Mouse (Mus musculus) kidney, postnatal 4 days (tissue): ENCODE measurements at regions not wholly inside any gene's neighbourhood (a gene's known extent, or its start where the extent isn't known, plus 50 kb on each side); places are given as distances from the start of the nearest gene placed in this dataset.

Source experiments
- DNase-seq, 2 experiments: peaks; one replicate each; pipeline ENCODE4 v3.0.0; 2021; ENCODE audit warnings: mixed read lengths in 2 of 2

GRCm38 (mm10) chr5:41476001-41476400, 232.0 kb downstream of the Rab28 start:
- DNase-seq = no peak

- no peak for DNase-seq
These were observed 262.4 kb downstream of the Rab28 start for GRCm38 (mm10) chr5:41445512-41446005.

- no peak for DNase-seq
These were observed 266.9 kb downstream of the Rab28 start for GRCm38 (mm10) chr5:41441081-41441480.

GRCm38 (mm10) chr5:41419121-41419874, 288.7 kb downstream of the Rab28 start:
- no peak for DNase-seq

GRCm38 (mm10) chr5:41409070-41409668, 298.8 kb downstream of the Rab28 start:
- no peak for DNase-seq

- peak; percentile 4 to 6 for DNase-seq
These were observed 315.1 kb downstream of the Rab28 start for GRCm38 (mm10) chr5:41392802-41393234.

- no peak for DNase-seq
These were observed 315.8 kb downstream of the Rab28 start for GRCm38 (mm10) chr5:41392137-41392554.

GRCm38 (mm10) chr5:41373409-41373808, 334.5 kb downstream of the Rab28 start:
- no peak for DNase-seq

GRCm38 (mm10) chr5:41371461-41371860, 336.5 kb downstream of the Rab28 start:
- DNase-seq = no peak

- no peak for DNase-seq
These were observed 337.6 kb downstream of the Rab28 start for GRCm38 (mm10) chr5:41370356-41370755.

GRCm38 (mm10) chr5:41369907-41370306, 338.1 kb downstream of the Rab28 start:
- DNase-seq = no peak

- DNase-seq = no peak
These were observed 342.1 kb downstream of the Rab28 start for GRCm38 (mm10) chr5:41365883-41366282.

GRCm38 (mm10) chr5:41348410-41348821, 359.5 kb downstream of the Rab28 start:
- no peak for DNase-seq

GRCm38 (mm10) chr5:41347416-41347815, 360.5 kb downstream of the Rab28 start:
- no peak for DNase-seq

GRCm38 (mm10) chr5:41340581-41340980, 367.4 kb downstream of the Rab28 start:
- DNase-seq = no peak

GRCm38 (mm10) chr5:41296440-41296839, 411.5 kb downstream of the Rab28 start:
- DNase-seq = no peak

GRCm38 (mm10) chr5:41266731-41267130, 441.2 kb downstream of the Rab28 start:
- DNase-seq = no peak

GRCm38 (mm10) chr5:41266317-41266716, 441.6 kb downstream of the Rab28 start:
- no peak for DNase-seq

- no peak for DNase-seq
These were observed 446.2 kb downstream of the Rab28 start for GRCm38 (mm10) chr5:41261654-41262237.
